Mouse (Mus musculus): ENCODE measurements around the gene Rhox4a2. TPM values are rescaled to one million over a fixed set of nuclear protein-coding genes. Genes with fewer than 3 reads are reported as not detected.
"Not testable (repeated sequence)": the region's sequence is repeated elsewhere in the genome, so short reads cannot be mapped to it uniquely, and the experiment has no call there.

Gene Rhox4a2
- polyA plus RNA-seq (2014; fragmentation: Nextera tagmentation; extraction: Ambion mirVana) = not detected in 2 replicates

DNA sequence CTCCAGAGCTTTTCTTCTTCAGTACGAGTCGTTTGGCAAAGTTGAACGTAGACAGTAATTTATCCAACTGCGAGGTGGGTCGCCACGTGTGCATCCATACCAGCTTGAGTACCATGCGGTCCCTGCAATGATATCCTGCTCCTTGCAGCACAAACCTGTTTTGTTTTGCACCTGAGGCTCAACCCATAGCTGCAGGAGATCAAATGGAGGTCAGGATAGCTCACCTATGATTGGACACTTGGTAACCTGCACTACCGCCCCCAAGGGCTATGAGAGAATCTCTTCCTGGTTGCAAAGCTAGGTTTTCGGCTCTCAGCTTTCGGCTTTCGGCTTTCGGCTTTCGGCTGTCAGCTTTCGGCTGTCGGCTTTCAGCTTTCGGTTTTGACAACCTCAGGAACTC, at the start of gene Rhox4a2:
Rhox4a2 (plus strand) TSS at position 301 of the 400 bp plus-strand sequence.
- not testable (repeated sequence) for H3K4me3 ChIP-seq (replicated peaks; ENCODE audit: low read length); H3K9me3 ChIP-seq (ENCODE audit: control insufficient read depth, low read length); DNase-seq (ENCODE audit: low spot score); H3K27me3 ChIP-seq (ENCODE audit: control insufficient read depth, insufficient read depth, low read length); H3K27ac ChIP-seq; H3K9ac ChIP-seq; H3K4me1 ChIP-seq (replicated peaks; ENCODE audit: control insufficient read depth, insufficient read depth, low read length); H3K4me2 ChIP-seq (replicated peaks); ATAC-seq (ENCODE audit: low FRiP score); H3K36me3 ChIP-seq (replicated peaks; ENCODE audit: control insufficient read depth, insufficient read depth)
- 96% methylated on average over 8 of the region's 16 CpGs for WGBS

DNA sequence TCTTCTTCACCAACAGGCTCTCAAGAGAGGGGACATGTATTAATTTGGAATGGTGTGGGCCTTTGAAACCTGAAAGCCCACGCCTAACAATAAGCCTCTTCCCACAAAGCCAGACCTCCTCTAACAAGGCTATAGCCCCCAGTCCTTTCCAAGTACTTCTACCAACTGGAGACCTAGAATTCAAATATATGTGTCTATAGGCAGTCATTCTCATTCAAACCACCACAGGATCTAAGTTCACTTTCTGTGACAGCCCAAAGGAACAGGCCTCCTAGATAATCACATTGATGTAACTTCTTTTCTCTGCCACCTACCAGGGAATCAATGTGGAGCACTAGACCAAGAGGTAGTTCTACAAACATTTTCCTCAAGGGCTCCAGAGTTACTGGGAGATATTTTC, 10.9 kb upstream of the Rhox4a2 start, which contains the start of gene Rhox3a2:
Rhox3a2 (plus strand) TSS at position 301 of the 400 bp plus-strand sequence.
- not testable (repeated sequence) for H3K4me2 ChIP-seq (replicated peaks); DNase-seq (ENCODE audit: low spot score); H3K4me3 ChIP-seq (replicated peaks; ENCODE audit: low read length); ATAC-seq (ENCODE audit: low FRiP score); H3K9me3 ChIP-seq (ENCODE audit: control insufficient read depth, low read length); H3K27me3 ChIP-seq (ENCODE audit: control insufficient read depth, insufficient read depth, low read length); H3K4me1 ChIP-seq (replicated peaks; ENCODE audit: control insufficient read depth, insufficient read depth, low read length); H3K9ac ChIP-seq; H3K27ac ChIP-seq; H3K36me3 ChIP-seq (replicated peaks; ENCODE audit: control insufficient read depth, insufficient read depth)
- no CpG with 5 or more reads among the region's 1 CpGs for WGBS

GRCm38 (mm10) chrX:37411767-37412166, 21.1 kb downstream of the Rhox4a2 start, which contains the start of gene Rhox2b:
Gene Rhox2b, plus strand, starts transcription at chrX:37412067.
- H3K27ac ChIP-seq; H3K4me3 ChIP-seq (replicated peaks; ENCODE audit: low read length); H3K4me2 ChIP-seq (replicated peaks); ATAC-seq (ENCODE audit: low FRiP score); H3K4me1 ChIP-seq (replicated peaks; ENCODE audit: control insufficient read depth, insufficient read depth, low read length); DNase-seq (ENCODE audit: low spot score); H3K9ac ChIP-seq; H3K9me3 ChIP-seq (ENCODE audit: control insufficient read depth, low read length); H3K27me3 ChIP-seq (ENCODE audit: control insufficient read depth, insufficient read depth, low read length); H3K36me3 ChIP-seq (replicated peaks; ENCODE audit: control insufficient read depth, insufficient read depth): not testable (repeated sequence)
- no CpG with 5 or more reads among the region's 9 CpGs for WGBS

DNA sequence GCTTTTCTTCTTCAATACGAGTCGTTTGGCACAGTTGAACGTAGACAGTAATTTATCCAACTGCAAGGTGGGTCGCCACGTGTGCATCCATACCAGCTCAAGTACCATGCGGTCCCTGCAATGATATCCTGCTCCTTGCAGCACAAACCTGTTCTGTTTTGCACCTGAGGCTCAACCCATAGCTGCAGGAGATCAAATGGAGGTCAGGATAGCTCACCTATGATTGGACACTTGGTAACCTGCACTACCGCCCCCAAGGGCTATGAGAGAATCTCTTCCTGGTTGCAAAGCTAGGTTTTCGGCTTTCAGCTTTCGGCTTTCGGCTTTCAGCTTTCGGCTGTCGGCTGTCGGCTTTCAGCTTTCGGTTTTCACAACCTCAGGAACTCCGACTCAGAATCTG, 41.5 kb downstream of the Rhox4a2 start, which contains the start of gene Rhox4b:
Rhox4b (plus strand) TSS at position 301 of the 400 bp plus-strand sequence.
- not testable (repeated sequence) for H3K9ac ChIP-seq; H3K4me2 ChIP-seq (replicated peaks); DNase-seq (ENCODE audit: low spot score); H3K4me3 ChIP-seq (replicated peaks; ENCODE audit: low read length); ATAC-seq (ENCODE audit: low FRiP score); H3K27ac ChIP-seq; H3K9me3 ChIP-seq (ENCODE audit: control insufficient read depth, low read length); H3K27me3 ChIP-seq (ENCODE audit: control insufficient read depth, insufficient read depth, low read length); H3K36me3 ChIP-seq (replicated peaks; ENCODE audit: control insufficient read depth, insufficient read depth); H3K4me1 ChIP-seq (replicated peaks; ENCODE audit: control insufficient read depth, insufficient read depth, low read length)
- 87% methylated on average over 14 of the region's 15 CpGs for WGBS

Other genes starting within 250 kb of the Rhox4a2 start
- gene Akap14, start 222.0 kb upstream of the Rhox4a2 start, polyA plus RNA-seq (2014; fragmentation: Nextera tagmentation; extraction: Ambion mirVana) = 0.14 and 0.35 TPM in 2 replicates
- gene Ndufa1, start 199.7 kb upstream of the Rhox4a2 start, polyA plus RNA-seq (2014; fragmentation: Nextera tagmentation; extraction: Ambion mirVana) = 720 and 850 TPM in 2 replicates
- gene Rnf113a1, start 199.6 kb upstream of the Rhox4a2 start, polyA plus RNA-seq (2014; fragmentation: Nextera tagmentation; extraction: Ambion mirVana) = 23.3 and 28.3 TPM in 2 replicates
- gene Gm9, start 179.8 kb upstream of the Rhox4a2 start, polyA plus RNA-seq (2014; fragmentation: Nextera tagmentation; extraction: Ambion mirVana) = not detected in 2 replicates
- not detected in 2 replicates for gene Rhox1, start 168.6 kb upstream of the Rhox4a2 start, polyA plus RNA-seq (2014; fragmentation: Nextera tagmentation; extraction: Ambion mirVana)
- not detected in 2 replicates for gene Rhox2a, start 145.9 kb upstream of the Rhox4a2 start, polyA plus RNA-seq (2014; fragmentation: Nextera tagmentation; extraction: Ambion mirVana)
- gene Rhox3a, start 140.9 kb upstream of the Rhox4a2 start, polyA plus RNA-seq (2014; fragmentation: Nextera tagmentation; extraction: Ambion mirVana) = not detected in 2 replicates
- not detected in 2 replicates for gene Rhox4a, start 125.5 kb upstream of the Rhox4a2 start, polyA plus RNA-seq (2014; fragmentation: Nextera tagmentation; extraction: Ambion mirVana)
- not detected in 2 replicates for gene Rhox3a2, start 10.8 kb upstream of the Rhox4a2 start, polyA plus RNA-seq (2014; fragmentation: Nextera tagmentation; extraction: Ambion mirVana)
- not detected in 2 replicates for gene Rhox2b, start 21.2 kb downstream of the Rhox4a2 start, polyA plus RNA-seq (2014; fragmentation: Nextera tagmentation; extraction: Ambion mirVana)
- not detected in 2 replicates for gene Rhox4b, start 41.6 kb downstream of the Rhox4a2 start, polyA plus RNA-seq (2014; fragmentation: Nextera tagmentation; extraction: Ambion mirVana)
- not detected in 2 replicates for gene Rhox2c, start 62.8 kb downstream of the Rhox4a2 start, polyA plus RNA-seq (2014; fragmentation: Nextera tagmentation; extraction: Ambion mirVana)
- not detected in 2 replicates for gene Rhox3c, start 67.7 kb downstream of the Rhox4a2 start, polyA plus RNA-seq (2014; fragmentation: Nextera tagmentation; extraction: Ambion mirVana)
- not detected in 2 replicates for gene Rhox4c, start 89.5 kb downstream of the Rhox4a2 start, polyA plus RNA-seq (2014; fragmentation: Nextera tagmentation; extraction: Ambion mirVana)
- not detected in 2 replicates for gene Rhox2d, start 102.6 kb downstream of the Rhox4a2 start, polyA plus RNA-seq (2014; fragmentation: Nextera tagmentation; extraction: Ambion mirVana)
- gene Rhox4d, start 123.5 kb downstream of the Rhox4a2 start, polyA plus RNA-seq (2014; fragmentation: Nextera tagmentation; extraction: Ambion mirVana) = not detected in 2 replicates
- not detected in 2 replicates for gene Rhox2e, start 139.6 kb downstream of the Rhox4a2 start, polyA plus RNA-seq (2014; fragmentation: Nextera tagmentation; extraction: Ambion mirVana)
- gene Rhox3e, start 151.2 kb downstream of the Rhox4a2 start, polyA plus RNA-seq (2014; fragmentation: Nextera tagmentation; extraction: Ambion mirVana) = not detected in 2 replicates
- not detected in 2 replicates for gene Rhox4e, start 166.6 kb downstream of the Rhox4a2 start, polyA plus RNA-seq (2014; fragmentation: Nextera tagmentation; extraction: Ambion mirVana)
- not detected in 2 replicates for gene Rhox2f, start 180.6 kb downstream of the Rhox4a2 start, polyA plus RNA-seq (2014; fragmentation: Nextera tagmentation; extraction: Ambion mirVana)
- gene Rhox3f, start 190.1 kb downstream of the Rhox4a2 start, polyA plus RNA-seq (2014; fragmentation: Nextera tagmentation; extraction: Ambion mirVana) = not detected in 2 replicates
- gene Rhox4f, start 216.9 kb downstream of the Rhox4a2 start, polyA plus RNA-seq (2014; fragmentation: Nextera tagmentation; extraction: Ambion mirVana) = not detected in 2 replicates
- gene Rhox3g, start 237.8 kb downstream of the Rhox4a2 start, polyA plus RNA-seq (2014; fragmentation: Nextera tagmentation; extraction: Ambion mirVana) = not detected in 2 replicates

Data from hindbrain, embryonic 14.5 days (tissue).